Mouse (Mus musculus) CD4-positive helper T cell, adult 2 months (primary cell): ENCODE measurements around the gene Vmn1r56.
"Not testable (repeated sequence)": the region's sequence is repeated elsewhere in the genome, so short reads cannot be mapped to it uniquely, and the experiment has no call there.

Experiments
- DNase-seq: peaks from one replicate; pipeline ENCODE4 v3.0.0-alpha.2; 2012; ENCODE audit warnings: low read depth, missing footprints, low spot score

Vmn1r56 gene

GRCm38 (mm10) chr7:5196647-5197046 is at the start of gene Vmn1r56:
Gene Vmn1r56, minus strand, starts transcription at chr7:5196747.
- not testable (repeated sequence) for DNase-seq

GRCm38 (mm10) chr7:5218193-5218592 is 21.6 kb upstream of the Vmn1r56 start, which contains the start of gene Vmn1r57:
Gene Vmn1r57, plus strand, starts transcription at chr7:5218493.
- DNase-seq, result not testable (repeated sequence)

GRCm38 (mm10) chr7:5149570-5149969 is 47.0 kb downstream of the Vmn1r56 start, which contains the start of gene Vmn1r55:
Gene Vmn1r55, minus strand, starts transcription at chr7:5149670.
- not testable (repeated sequence) for DNase-seq
